Mouse (Mus musculus): ENCODE measurements around the gene Tsen2.

Gene Tsen2

DNA sequence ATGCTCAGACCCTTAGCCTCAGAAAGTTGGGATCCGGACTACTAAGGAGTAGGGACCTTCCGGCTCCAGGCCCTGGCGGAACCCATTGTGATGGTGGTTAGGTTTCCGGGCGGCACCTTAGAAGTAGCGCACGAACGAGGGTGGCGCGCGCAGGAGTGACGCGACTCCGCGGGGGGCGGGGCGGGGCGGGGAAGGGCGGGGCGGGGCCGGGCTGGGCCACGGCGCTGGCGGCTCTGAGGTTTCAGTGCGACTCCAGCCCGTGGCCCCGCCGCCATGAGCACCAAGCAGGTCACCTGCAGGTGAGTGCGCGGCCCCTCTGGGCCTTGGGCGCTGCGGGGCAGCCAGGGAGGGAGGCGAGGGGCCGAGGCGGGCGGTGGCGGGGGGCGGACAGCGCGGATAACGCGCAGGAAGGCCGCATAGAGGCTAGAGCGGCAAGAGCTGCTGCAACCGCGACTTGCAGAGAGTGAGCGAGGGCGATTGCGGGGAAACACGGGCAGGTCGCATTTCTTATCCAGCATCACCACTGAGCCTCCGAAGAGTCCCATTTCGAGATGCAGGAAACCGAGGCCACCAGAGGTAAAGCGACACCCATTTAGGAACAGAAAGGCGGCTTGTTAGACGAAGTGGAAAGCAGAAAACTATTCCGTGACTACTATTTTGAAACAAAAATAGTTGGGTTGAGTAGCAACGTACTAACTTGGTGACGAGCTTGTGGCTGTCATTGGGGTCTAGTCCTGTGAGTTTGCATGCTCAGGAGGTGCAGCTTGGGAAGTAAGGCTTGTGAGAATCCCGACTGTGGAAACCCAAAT is 57.5 kb downstream of the Tsen2 start, which contains the start of gene Mkrn2:
Gene Mkrn2, plus strand, starts transcription at position 188 of the 809 bp plus-strand sequence.
- DNase-seq (ENCODE audit: low read depth): peak; percentile 66

DNA sequence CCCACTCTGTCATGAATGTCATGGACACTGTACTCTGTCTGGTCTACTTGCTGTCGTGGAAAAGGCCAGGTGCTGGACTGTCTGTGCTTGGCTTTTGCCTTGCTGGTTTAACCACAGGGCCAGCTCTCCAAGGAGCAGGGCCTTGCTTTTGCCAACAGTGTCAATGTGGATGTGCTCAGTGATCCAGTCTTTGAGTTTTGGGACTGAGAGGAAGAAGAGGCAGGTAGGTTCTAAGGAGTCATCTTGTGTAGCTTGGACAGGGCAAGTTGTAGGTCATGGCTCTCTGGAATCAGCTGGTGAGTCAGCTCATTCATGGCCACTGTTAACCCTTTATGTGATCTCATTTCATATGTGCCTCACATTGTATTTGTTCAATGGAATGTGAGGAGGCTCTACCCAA is 62.0 kb downstream of the Tsen2 start:
- no peak for DNase-seq (ENCODE audit: low read depth)

DNA sequence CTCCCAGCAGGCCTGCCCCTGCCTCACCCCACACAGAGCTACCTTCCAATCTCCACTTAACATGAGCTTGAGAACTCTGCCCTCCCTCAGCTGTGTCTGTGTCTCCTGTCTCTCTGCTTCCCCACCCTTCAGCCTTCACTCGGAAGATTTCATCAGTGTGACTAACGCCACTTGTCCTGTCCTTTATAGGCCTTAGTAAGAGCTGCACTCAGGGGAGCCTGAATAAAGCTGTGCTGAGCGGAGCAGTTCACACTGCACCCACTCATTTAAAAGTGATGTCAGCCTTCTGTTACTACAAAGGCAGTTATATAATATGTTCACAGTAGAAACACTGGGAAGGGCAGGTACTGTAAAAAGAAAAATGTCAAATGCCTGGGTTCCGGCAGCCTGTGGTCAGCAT is 63.0 kb downstream of the Tsen2 start:
- DNase-seq (ENCODE audit: low read depth): no peak

- DNase-seq (ENCODE audit: low read depth): peak; percentile 34
Measured at GRCm38 (mm10) chr6:115609121-115609520, 64.7 kb downstream of the Tsen2 start.

- DNase-seq (ENCODE audit: low read depth): no peak
Measured at GRCm38 (mm10) chr6:115610301-115610700, 65.8 kb downstream of the Tsen2 start.

GRCm38 (mm10) chr6:115613793-115614192 is 69.3 kb downstream of the Tsen2 start:
- no peak for DNase-seq (ENCODE audit: low read depth)

DNA sequence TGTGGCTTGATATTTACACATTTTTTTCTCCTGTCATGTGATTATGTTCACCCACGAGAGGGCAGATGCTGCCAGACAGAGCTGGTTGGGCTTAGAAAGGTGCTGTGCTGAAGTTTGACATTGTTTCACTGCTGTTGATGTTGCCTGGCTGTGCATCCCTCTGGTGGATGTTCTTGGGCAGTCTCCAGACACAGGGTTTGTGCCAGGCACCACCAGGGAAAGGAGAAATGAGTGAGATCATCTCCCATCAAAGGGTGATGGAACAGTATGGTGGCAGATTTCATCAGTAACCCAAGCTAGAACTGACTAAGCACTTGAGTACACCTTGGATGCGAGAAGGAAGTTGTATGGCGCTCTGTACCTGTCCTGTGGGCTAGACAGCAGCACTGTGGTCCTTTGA is 71.5 kb downstream of the Tsen2 start:
- DNase-seq (ENCODE audit: low read depth): no peak

GRCm38 (mm10) chr6:115619818-115620217 is 75.4 kb downstream of the Tsen2 start:
- DNase-seq (ENCODE audit: low read depth): no peak

GRCm38 (mm10) chr6:115620942-115621341 is 76.5 kb downstream of the Tsen2 start:
- no peak for DNase-seq (ENCODE audit: low read depth)

- DNase-seq (ENCODE audit: low read depth): no peak
Measured at GRCm38 (mm10) chr6:115626121-115626520, 81.7 kb downstream of the Tsen2 start.
